Mouse (Mus musculus): ENCODE measurements around the gene Comp. TPM values are rescaled to one million over a fixed set of nuclear protein-coding genes. Genes with fewer than 3 reads are reported as not detected.

Gene Comp
- polyA plus RNA-seq, 1 experiment from 2014 or later = 2.7 TPM

DNA sequence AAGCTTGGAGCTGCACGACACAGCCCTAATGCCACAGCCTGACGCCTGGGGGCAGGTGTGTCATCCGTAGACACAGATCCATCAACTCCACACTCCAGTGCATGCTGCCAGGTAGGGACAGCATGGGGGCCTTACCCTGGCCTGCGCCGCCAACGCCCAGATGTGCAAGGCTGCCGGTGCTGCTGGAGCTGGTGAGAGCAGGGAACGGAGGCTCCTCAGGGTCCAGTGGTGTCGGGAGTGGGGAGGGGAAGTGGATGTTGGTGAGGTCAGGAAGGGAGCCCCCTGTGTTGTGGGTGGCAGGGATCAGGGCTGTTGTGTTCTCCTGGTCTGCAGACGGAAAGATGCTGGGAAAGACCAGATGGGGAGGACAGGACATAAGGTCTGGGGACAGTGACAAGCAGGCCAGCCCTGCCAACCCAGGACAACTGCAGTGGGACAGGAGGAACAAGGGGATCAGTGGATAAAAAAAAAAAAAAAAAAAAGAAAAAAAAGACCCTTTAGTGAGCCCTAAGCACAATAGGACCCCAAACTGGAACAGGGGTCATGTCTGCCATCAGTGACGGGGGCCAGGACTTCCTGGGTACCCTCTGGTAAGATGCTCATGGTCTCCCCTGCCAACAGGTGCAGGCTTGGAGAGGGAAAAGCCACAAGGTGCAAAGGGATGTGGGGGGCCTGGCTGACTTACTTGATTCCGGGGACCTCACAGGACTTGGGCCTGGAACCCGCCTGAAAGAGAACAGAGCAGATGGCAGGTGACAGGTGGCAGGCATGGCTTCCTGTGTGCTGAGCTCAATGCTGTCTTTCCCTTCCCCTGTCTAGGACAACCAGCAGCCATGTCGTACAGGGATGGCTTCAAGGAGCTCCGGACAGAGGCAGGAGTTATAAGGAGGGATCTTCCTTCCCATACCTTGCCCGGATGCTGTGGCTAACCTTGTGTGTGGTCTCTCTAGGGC is 24.5 kb downstream of the Comp start:
- Histone ChIP-seq H3K36me3 (peaks cover 13% of the 10 kb centered on the region), H3K4me1 (replicated peaks) (0 out of 2 replicates have a peak, but pooled peaks cover 3% of the 10 kb centered on the region), H3K9me3 (replicated peaks) (no peaks in the 10 kb centered on the region), H3K4me2 (no peak overlapping the region), H3K9ac (no peak overlapping the region), H3K27me3 (replicated peaks) (no peaks in the 10 kb centered on the region), H3K27ac (ENCODE audit: poor library complexity, severe bottlenecking) (no peak overlapping the region), H3K4me3 (no peak overlapping the region)
- WGBS = 86% methylated on average over 16 of the region's 16 CpGs
- no peak for ATAC-seq (ENCODE audit: insufficient number of reproducible peaks, low FRiP score)

DNA sequence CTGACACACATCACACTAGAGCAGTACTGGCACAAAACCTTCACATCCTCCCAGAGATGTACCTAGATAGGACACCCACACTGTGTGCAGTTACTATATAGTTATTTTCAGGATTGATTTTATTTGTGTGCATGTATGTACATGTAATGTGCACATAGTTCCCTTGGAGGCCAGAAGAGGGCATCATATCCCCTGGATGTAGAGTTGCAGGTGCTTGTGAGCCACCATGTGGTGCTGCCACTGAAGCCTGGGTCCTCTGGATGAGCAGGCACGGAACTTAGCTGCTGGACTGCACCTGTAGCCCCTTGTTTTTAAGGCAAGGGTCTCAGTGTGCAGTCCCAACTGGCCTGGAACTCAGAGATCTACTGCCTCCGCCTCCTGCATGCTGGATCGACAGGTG is 30.9 kb downstream of the Comp start:
- no peak for ATAC-seq (ENCODE audit: insufficient number of reproducible peaks, low FRiP score)
- Histone ChIP-seq H3K36me3 (peaks cover 16% of the 10 kb centered on the region), H3K4me1 (replicated peaks) (peaks cover 43% of the 10 kb centered on the region), H3K9me3 (replicated peaks) (no peaks in the 10 kb centered on the region), H3K27me3 (replicated peaks) (no peaks in the 10 kb centered on the region), H3K9ac (no peak overlapping the region), H3K4me3 (no peak overlapping the region), H3K4me2 (no peak overlapping the region), H3K27ac (ENCODE audit: poor library complexity, severe bottlenecking) (no peak overlapping the region)
- WGBS = 85% methylated on average over 3 of the region's 3 CpGs

DNA sequence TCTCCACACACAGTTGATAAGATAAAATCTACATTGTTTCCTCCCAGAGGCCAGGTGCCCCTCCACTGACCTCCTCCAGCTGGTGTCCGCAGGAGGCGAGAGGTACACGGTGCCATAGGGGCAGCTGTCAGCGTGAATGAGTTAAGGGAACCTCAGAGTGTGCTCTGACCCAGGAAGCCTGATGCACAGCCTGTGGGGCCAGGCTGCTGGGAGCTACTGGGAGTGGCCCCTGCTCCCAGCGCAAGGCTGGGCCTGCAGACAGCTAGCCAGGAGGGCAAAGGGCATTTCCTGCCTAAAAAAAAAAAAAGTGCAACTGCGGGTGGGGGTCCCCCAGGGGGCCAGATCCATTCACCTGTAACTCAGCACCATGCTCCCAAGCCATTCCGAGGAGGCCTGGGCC is 31.8 kb downstream of the Comp start:
- peaks cover 10% of the 10 kb centered on the region for H3K36me3 ChIP-seq
- ATAC-seq (ENCODE audit: insufficient number of reproducible peaks, low FRiP score) = no peak
- no peak overlapping the region for H3K4me2 ChIP-seq
- no peak overlapping the region for H3K27ac ChIP-seq (ENCODE audit: poor library complexity, severe bottlenecking)
- H3K9me3 ChIP-seq (replicated peaks) = no peaks in the 10 kb centered on the region
- no peak overlapping the region for H3K4me3 ChIP-seq
- no peak overlapping the region for H3K9ac ChIP-seq
- WGBS = 53% methylated on average over 7 of the region's 7 CpGs
- H3K4me1 ChIP-seq (replicated peaks) = peaks cover 49% of the 10 kb centered on the region
- no peaks in the 10 kb centered on the region for H3K27me3 ChIP-seq (replicated peaks)

DNA sequence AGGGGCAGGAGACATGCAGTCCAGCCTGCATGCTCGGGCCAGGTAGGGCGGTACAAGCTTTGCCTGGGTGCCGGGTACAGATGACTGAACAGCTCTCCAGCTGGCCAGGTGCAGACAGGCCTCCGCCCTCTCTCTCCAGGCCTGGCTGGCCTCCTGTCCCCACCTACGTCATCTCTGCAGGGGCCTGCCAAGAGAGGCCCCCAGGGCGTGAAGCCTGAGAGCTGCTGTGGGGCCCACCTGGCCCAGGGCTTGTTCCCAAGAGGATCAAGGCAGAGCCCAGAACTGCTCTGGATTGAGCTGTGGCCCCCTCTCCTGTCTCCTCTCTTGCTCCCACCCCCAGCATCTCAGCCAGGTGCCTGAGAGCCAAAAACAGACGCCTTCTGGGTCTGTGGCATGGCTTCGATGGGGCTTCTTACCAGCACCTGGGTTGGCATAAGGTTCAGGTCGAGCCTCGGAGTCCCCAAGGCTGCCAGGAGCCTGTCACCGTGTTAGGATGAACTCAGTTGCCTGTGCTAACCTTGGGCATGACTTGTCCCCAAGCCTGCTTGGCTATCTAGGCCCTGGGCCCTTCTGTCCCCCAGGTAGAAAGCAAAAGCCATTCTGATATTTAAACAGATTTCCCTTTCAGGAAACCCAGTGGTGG is 33.2 kb downstream of the Comp start:
- 0 out of 2 replicates have a peak overlapping the region, but pooled peaks have one; percentile 1 for H3K4me2 ChIP-seq
- no peak overlapping the region for H3K4me3 ChIP-seq
- H3K36me3 ChIP-seq = peaks cover 6% of the 10 kb centered on the region; the same call in 1 of the 2 replicates
- 0 out of 2 replicates have a peak, but pooled peaks have one; percentile 19 for ATAC-seq (ENCODE audit: insufficient number of reproducible peaks, low FRiP score)
- H3K9me3 ChIP-seq (replicated peaks) = no peaks in the 10 kb centered on the region
- peak overlapping the region; percentile 18; the same call in 1 of the 2 replicates for H3K9ac ChIP-seq
- no peaks in the 10 kb centered on the region for H3K27me3 ChIP-seq (replicated peaks)
- H3K4me1 ChIP-seq (replicated peaks) = peaks cover 49% of the 10 kb centered on the region
- WGBS = 74% methylated on average over 11 of the region's 11 CpGs
- H3K27ac ChIP-seq (ENCODE audit: poor library complexity, severe bottlenecking) = no peak overlapping the region

DNA sequence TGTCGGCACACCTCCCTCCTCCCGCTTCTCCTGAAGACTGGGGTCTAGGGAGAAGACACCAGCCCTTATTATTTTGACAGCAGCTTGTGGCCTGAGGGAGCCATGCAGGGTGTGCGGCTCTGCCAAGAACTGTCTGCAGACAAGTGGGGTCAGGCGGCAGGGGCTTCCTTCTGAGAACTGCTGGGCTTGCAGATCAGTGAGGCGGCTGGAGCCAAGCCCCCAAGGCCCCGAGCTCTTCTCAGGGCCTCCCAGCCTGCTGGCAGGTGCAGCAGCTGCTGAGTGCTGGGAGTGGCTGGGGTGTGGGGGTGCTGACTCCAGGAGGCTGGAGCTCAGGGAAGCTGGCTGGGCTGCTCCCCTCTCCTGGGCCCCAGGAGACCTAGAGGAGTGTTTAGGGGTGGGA is 34.9 kb downstream of the Comp start:
- H3K4me1 ChIP-seq (replicated peaks) = peaks cover 49% of the 10 kb centered on the region
- peak overlapping the region; percentile 52; the same call in 1 of the 2 replicates for H3K9ac ChIP-seq
- 51% methylated on average over 6 of the region's 6 CpGs for WGBS
- H3K27ac ChIP-seq (ENCODE audit: poor library complexity, severe bottlenecking) = no peak overlapping the region
- peaks cover 6% of the 10 kb centered on the region; the same call in 1 of the 2 replicates for H3K36me3 ChIP-seq
- H3K27me3 ChIP-seq (replicated peaks) = no peaks in the 10 kb centered on the region
- 0 out of 2 replicates have a peak, but pooled peaks have one; percentile 26 for ATAC-seq (ENCODE audit: insufficient number of reproducible peaks, low FRiP score)
- H3K4me2 ChIP-seq = 0 out of 2 replicates have a peak overlapping the region, but pooled peaks have one; percentile 6
- H3K4me3 ChIP-seq = no peak overlapping the region
- no peaks in the 10 kb centered on the region for H3K9me3 ChIP-seq (replicated peaks)

DNA sequence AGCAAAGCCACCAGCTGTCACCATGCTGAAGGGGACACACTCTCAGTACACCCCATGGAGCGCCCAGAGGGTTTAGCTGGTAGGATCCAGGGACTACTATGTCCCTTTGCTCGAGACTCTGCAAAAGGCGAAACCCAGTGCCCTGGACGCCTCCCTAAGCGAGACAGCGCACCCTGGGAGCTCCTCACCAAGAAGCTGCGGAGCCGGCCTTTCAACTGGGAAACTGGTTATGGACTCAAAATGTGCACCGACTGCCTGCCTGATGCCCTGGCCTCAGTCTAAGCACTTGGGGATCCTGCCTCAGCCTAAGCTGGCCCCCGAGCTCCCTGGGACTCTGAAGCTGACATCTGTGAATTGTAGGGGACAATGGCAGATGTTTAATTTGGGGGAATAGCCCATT is 35.7 kb downstream of the Comp start:
- H3K4me2 ChIP-seq = no peak overlapping the region
- no peak overlapping the region for H3K27ac ChIP-seq (ENCODE audit: poor library complexity, severe bottlenecking)
- H3K9me3 ChIP-seq (replicated peaks) = no peaks in the 10 kb centered on the region
- ATAC-seq (ENCODE audit: insufficient number of reproducible peaks, low FRiP score) = no peak
- H3K36me3 ChIP-seq = peaks cover 9% of the 10 kb centered on the region; the same call in 1 of the 2 replicates
- 86% methylated on average over 10 of the region's 10 CpGs for WGBS
- H3K27me3 ChIP-seq (replicated peaks) = no peaks in the 10 kb centered on the region
- peaks cover 49% of the 10 kb centered on the region for H3K4me1 ChIP-seq (replicated peaks)
- peak overlapping the region; percentile 52 for H3K9ac ChIP-seq
- no peak overlapping the region for H3K4me3 ChIP-seq

DNA sequence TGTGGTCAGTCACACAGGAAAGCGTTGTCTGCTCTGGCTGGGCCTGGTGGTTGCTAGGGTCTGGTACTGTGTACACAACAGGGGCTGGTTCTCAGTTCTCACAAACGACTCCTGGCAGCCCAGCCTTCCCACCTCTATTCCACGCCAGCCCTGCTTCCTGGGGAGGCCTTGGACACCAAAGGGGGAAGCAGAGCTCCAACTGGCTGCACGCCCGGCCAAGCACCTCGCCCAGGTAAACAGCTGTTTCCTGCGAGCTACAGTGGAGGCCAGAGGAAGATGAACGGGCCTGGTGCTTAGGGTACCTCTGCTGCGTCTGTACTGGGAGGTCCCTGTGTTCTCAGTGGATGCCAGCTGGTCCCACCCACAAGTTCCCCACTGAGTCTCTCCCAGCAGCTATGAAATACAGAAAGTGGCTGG is 36.1 kb downstream of the Comp start:
- WGBS = 70% methylated on average over 9 of the region's 9 CpGs
- Histone ChIP-seq H3K4me1 (replicated peaks) (peaks cover 49% of the 10 kb centered on the region), H3K4me2 (no peak overlapping the region), H3K27ac (ENCODE audit: poor library complexity, severe bottlenecking) (no peak overlapping the region), H3K36me3 (peaks cover 9% of the 10 kb centered on the region; the same call in 1 of the 2 replicates), H3K4me3 (no peak overlapping the region), H3K27me3 (replicated peaks) (no peaks in the 10 kb centered on the region), H3K9ac (peak overlapping the region; percentile 52; the same call in 1 of the 2 replicates), H3K9me3 (replicated peaks) (no peaks in the 10 kb centered on the region)
- ATAC-seq (ENCODE audit: insufficient number of reproducible peaks, low FRiP score) = no peak

DNA sequence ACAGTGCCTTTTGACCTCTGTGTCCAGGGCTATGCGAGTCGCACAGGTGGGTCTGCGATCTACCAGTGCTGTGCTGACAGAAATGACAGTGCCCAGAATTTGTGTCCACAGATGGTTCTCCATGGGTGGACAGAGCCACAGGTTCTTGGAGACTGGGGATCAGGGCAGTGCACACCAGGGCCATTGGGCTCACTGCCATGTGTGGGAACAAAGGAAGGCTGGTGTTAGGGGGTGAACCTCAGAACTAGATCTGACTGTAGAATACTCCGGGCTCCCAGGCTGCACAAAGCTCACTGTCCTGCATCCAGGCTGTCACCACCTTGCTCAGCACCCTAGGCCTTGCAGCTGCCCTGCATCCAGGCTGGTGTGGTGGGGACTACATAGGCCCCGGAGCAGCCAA is 36.9 kb downstream of the Comp start:
- Histone ChIP-seq H3K27ac (ENCODE audit: poor library complexity, severe bottlenecking) (no peak overlapping the region), H3K9me3 (replicated peaks) (no peaks in the 10 kb centered on the region), H3K4me1 (replicated peaks) (peaks cover 45% of the 10 kb centered on the region), H3K4me2 (no peak overlapping the region), H3K36me3 (0 out of 2 replicates have a peak, but pooled peaks cover 7% of the 10 kb centered on the region), H3K9ac (no peak overlapping the region), H3K4me3 (no peak overlapping the region), H3K27me3 (replicated peaks) (no peaks in the 10 kb centered on the region)
- WGBS = 90% methylated on average over 5 of the region's 5 CpGs
- no peak for ATAC-seq (ENCODE audit: insufficient number of reproducible peaks, low FRiP score)

DNA sequence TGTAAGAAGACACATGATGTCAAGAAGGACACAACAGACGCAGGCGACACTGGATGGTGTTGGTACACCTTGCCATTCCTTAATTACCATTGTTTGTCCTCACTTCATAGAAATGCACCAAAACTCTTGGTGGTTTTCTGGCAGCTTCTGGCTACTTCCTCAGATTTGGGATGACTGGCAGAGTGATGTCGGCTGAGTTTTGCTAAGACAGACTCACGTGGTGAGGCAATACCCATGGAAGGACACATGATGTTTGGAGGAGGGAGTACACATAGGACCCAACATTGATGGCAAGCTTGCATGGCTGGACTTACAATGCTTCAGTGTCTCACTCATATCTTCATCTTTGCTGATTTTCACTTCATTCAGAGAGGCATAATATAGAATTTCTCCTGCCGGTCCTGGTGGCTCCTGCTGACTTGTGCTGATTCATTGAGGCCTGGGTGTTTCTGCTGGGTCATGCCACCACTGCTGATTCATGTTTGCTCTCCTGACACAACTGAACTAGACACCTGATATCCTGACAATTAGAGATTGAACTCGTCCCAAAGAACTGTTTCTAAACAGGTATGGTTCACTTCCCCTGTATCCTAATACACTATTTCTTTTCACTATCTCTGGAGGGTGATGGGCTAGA is 41.1 kb downstream of the Comp start:
- no peak overlapping the region for H3K4me2 ChIP-seq
- no peaks in the 10 kb centered on the region for H3K27me3 ChIP-seq (replicated peaks)
- H3K36me3 ChIP-seq = 0 out of 2 replicates have a peak, but pooled peaks cover 7% of the 10 kb centered on the region
- 82% methylated on average over 6 of the region's 6 CpGs for WGBS
- H3K9ac ChIP-seq = no peak overlapping the region
- no peaks in the 10 kb centered on the region for H3K9me3 ChIP-seq (replicated peaks)
- H3K4me3 ChIP-seq = no peak overlapping the region
- H3K4me1 ChIP-seq (replicated peaks) = peaks cover 38% of the 10 kb centered on the region
- H3K27ac ChIP-seq (ENCODE audit: poor library complexity, severe bottlenecking) = no peak overlapping the region
- ATAC-seq (ENCODE audit: insufficient number of reproducible peaks, low FRiP score) = peak; percentile 63; the same call in 1 of the 2 replicates

DNA sequence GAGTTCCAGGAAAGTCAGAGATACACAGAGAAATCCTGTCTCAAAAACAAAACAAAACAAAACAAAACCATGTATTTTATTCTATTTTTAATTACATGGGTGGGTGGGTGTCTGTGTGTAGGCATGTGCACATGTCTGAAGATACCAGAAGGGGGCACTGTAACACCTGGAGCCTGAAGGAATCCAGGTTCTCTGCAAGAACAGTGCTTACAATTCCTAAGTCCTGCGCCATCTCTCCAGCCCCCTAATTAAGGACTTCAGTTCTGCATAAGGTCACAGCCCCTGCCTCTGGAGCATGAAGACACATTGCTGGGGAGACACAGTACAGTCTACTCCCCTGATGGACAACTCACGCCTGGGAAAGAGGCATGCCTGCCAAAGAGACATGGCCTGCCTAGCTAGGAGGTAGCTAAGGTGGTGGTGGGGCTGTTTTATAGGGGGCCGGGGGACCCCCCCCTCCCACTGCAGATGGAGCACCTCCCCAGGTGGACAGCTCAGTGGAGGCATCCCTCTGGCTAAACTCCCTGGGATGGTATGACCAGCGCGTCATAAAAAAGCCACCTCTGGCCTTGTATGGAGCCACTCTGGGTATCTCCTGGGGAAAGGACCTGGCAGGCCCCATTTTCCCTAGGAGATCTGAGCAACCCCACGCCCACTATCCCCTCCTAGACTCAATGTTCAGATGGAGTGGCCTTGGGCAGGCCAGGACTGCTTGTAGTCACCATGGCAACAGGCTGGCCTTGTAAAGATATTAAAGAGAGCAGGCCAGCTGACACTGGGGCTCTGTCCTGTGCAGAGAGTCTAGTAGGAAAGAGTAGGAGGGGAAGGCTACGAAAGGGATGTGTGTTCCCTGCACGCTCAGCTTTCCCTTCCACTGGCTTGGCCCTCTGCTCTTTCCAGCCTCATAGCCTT is 42.4 kb downstream of the Comp start:
- peak; percentile 21; the same call in 1 of the 2 replicates for ATAC-seq (ENCODE audit: insufficient number of reproducible peaks, low FRiP score)
- Histone ChIP-seq H3K27me3 (replicated peaks) (no peaks in the 10 kb centered on the region), H3K36me3 (0 out of 2 replicates have a peak, but pooled peaks cover 7% of the 10 kb centered on the region), H3K4me1 (replicated peaks) (peaks cover 48% of the 10 kb centered on the region), H3K27ac (ENCODE audit: poor library complexity, severe bottlenecking) (no peak overlapping the region), H3K4me2 (no peak overlapping the region), H3K9me3 (replicated peaks) (no peaks in the 10 kb centered on the region), H3K9ac (no peak overlapping the region), H3K4me3 (no peak overlapping the region)
- WGBS = 68% methylated on average over 8 of the region's 8 CpGs
